Mouse (Mus musculus): ENCODE data around the gene Hint1. TPM values are rescaled to one million over a fixed set of nuclear protein-coding genes. Genes with fewer than 3 reads are reported as not detected.
A peak's percentile ranks its signal among the peaks of the same experiment; 100 is the strongest.

The Hint1 gene
- total and polyA plus RNA-seq, 3 experiments: 854 to 1,228 (median 1,034) TPM

GRCm38 (mm10) chr11:54903940-54904706 lies 37.9 kb downstream of the Hint1 start:
- in situ Hi-C loops (cut with MboI; ENCODE audit: low pct_ligation_motif_present, low pct_unique_long_range_greater_than_20kb, low sequenced_read_pairs): no loop called here
- TF ChIP-seq MAZ (IDR thresholded peaks at IDR 0.05; ENCODE audit: low read depth, low read length): 0 out of 2 replicates have a peak, but pooled peaks have one; percentile 41
- peak; percentile 42; the same call in 1 of the 2 replicates for TF ChIP-seq TCF12 (IDR thresholded peaks at IDR 0.05; ENCODE audit: low read depth, low read length)
- 0 out of 2 replicates have a peak, but pooled peaks have one; percentile 13 for TF ChIP-seq NELFE (IDR thresholded peaks at IDR 0.05; ENCODE audit: low read depth, low read length)
- TF ChIP-seq JUN (IDR thresholded peaks at IDR 0.05; ENCODE audit: insufficient read depth, low read depth, low read length): 0 out of 2 replicates have a peak, but pooled peaks have one; percentile 3
- peak; percentile 64; the same call in 1 of the 2 replicates for TF ChIP-seq MAFK (IDR thresholded peaks at IDR 0.05; ENCODE audit: insufficient replicate concordance, low read length)
- no peak for TF ChIP-seq KAT2A (IDR thresholded peaks at IDR 0.05; ENCODE audit: insufficient replicate concordance, low read length)
- peak; percentile 40 for TF ChIP-seq ETS1 (conservative IDR thresholded peaks at IDR 0.05; ENCODE audit: low read depth, low read length)
- TF ChIP-seq HCFC1 (IDR thresholded peaks at IDR 0.05; ENCODE audit: low read depth, low read length): peak; percentile 35; the same call in 1 of the 2 replicates
- TF ChIP-seq SIN3A (IDR thresholded peaks at IDR 0.05; ENCODE audit: low read length): peak; percentile 53; the same call in 1 of the 2 replicates
- no peak for TF ChIP-seq RAD21 (IDR thresholded peaks at IDR 0.05; ENCODE audit: low read depth, low read length)
- Histone ChIP-seq H3K4me3 (replicated peaks in 1 of 3; ENCODE audit: low read depth in 2 of 3, low read length in 2 of 3, poor library complexity in 1 of 3) (no peak overlapping the region), H3K79me2 (replicated peaks; ENCODE audit: control insufficient read depth, extremely low read depth, insufficient read depth, poor library complexity, severe bottlenecking) (no peaks in the 10 kb centered on the region), H3K27ac (ENCODE audit: insufficient read depth, low read depth) (no peak overlapping the region), H3K4me1 (ENCODE audit: control insufficient read depth in 1 of 2, insufficient read depth in 2 of 2) (peaks cover 5 to 8% of the 10 kb centered on the region in 2 experiments), H3K9ac (ENCODE audit: insufficient read depth, low read depth) (no peak overlapping the region), H3K4me2 (ENCODE audit: insufficient read depth, low read depth, poor library complexity, severe bottlenecking) (no peak overlapping the region), H3K36me3 (replicated peaks in 1 of 2; ENCODE audit: control insufficient read depth in 1 of 2, insufficient read depth in 1 of 2, low read length in 1 of 2) (peaks cover 6 to 34% of the 10 kb centered on the region in 2 experiments), H3K27me3 (replicated peaks) (no peaks in the 10 kb centered on the region), H3K9me3 (replicated peaks; ENCODE audit: low read length) (no peaks in the 10 kb centered on the region)
- peak; percentile 82 for DNase-seq (ENCODE audit: extremely low read depth)
- dilution Hi-C loops (cut with MboI; ENCODE audit: extremely low pct_ligation_motif_present, extremely low pct_unique_long_range_greater_than_20kb, low sequenced_read_pairs): no loop called here

GRCm38 (mm10) chr11:54905086-54905485 lies 38.9 kb downstream of the Hint1 start:
- Histone ChIP-seq H3K4me1 (ENCODE audit: control insufficient read depth in 1 of 2, insufficient read depth in 2 of 2) (peaks cover 5 to 8% of the 10 kb centered on the region in 2 experiments), H3K4me3 (replicated peaks in 1 of 3; ENCODE audit: low read depth in 2 of 3, low read length in 2 of 3, poor library complexity in 1 of 3) (no peak overlapping the region), H3K79me2 (replicated peaks; ENCODE audit: control insufficient read depth, extremely low read depth, insufficient read depth, poor library complexity, severe bottlenecking) (no peaks in the 10 kb centered on the region), H3K9ac (ENCODE audit: insufficient read depth, low read depth) (no peak overlapping the region), H3K27ac (ENCODE audit: insufficient read depth, low read depth) (no peak overlapping the region), H3K4me2 (ENCODE audit: insufficient read depth, low read depth, poor library complexity, severe bottlenecking) (no peak overlapping the region), H3K36me3 (replicated peaks in 1 of 2; ENCODE audit: control insufficient read depth in 1 of 2, insufficient read depth in 1 of 2, low read length in 1 of 2) (peaks cover 16 to 43% of the 10 kb centered on the region in 2 experiments), H3K9me3 (replicated peaks; ENCODE audit: low read length) (no peaks in the 10 kb centered on the region), H3K27me3 (replicated peaks) (no peaks in the 10 kb centered on the region)
- DNase-seq (ENCODE audit: extremely low read depth): no peak
- dilution Hi-C loops (cut with MboI; ENCODE audit: extremely low pct_ligation_motif_present, extremely low pct_unique_long_range_greater_than_20kb, low sequenced_read_pairs) (no loop called here), in situ Hi-C loops (cut with MboI; ENCODE audit: low pct_ligation_motif_present, low pct_unique_long_range_greater_than_20kb, low sequenced_read_pairs) (no loop called here)
- TF ChIP-seq IRF4 (IDR thresholded peaks at IDR 0.05; ENCODE audit: low read depth, low read length) (no peak), RAD21 (IDR thresholded peaks at IDR 0.05; ENCODE audit: low read depth, low read length) (no peak), CTCF (conservative IDR thresholded peaks at IDR 0.05 in 1 of 2, IDR thresholded peaks at IDR 0.05 in 1 of 2; ENCODE audit: low read depth in 2 of 2, low read length in 2 of 2) (no peak), NRF1 (IDR thresholded peaks at IDR 0.05; ENCODE audit: low read depth, low read length) (no peak)

Data from CH12.LX (cell line).